Mouse (Mus musculus): ENCODE data around the gene Rnf103. TPM values are rescaled to one million over a fixed set of nuclear protein-coding genes. Genes with fewer than 3 reads are reported as not detected.

Gene Rnf103
- total RNA-seq, 2 experiments from 2014 or later: 48.6 to 52.3 TPM

Other genes starting within 250 kb of the Rnf103 start
- 10 to 100 TPM; 14.2 to 15.9 TPM for gene Krcc1, start 222.2 kb upstream of the Rnf103 start, total RNA-seq (2021)
- gene Smyd1, start 171.7 kb upstream of the Rnf103 start, total RNA-seq (2021): under 1 TPM; 0.16 to 0.70 TPM
- gene Cd8b1, start 171.1 kb upstream of the Rnf103 start, total RNA-seq (2021): not detected
- not detected for gene Cd8a, start 120.5 kb upstream of the Rnf103 start, total RNA-seq (2021)
- gene Rmnd5a, start 53.3 kb upstream of the Rnf103 start, total RNA-seq (2021): 100 to 1,000 TPM in 1 of 2 experiments, 10 to 100 TPM in 1; 99.0 to 106 TPM
- 100 to 1,000 TPM; 106 to 110 TPM for gene Chmp3, start 49.9 kb downstream of the Rnf103 start, total RNA-seq (2021)
- gene Kdm3a, start 139.1 kb downstream of the Rnf103 start, total RNA-seq (2021): 10 to 100 TPM; 50.1 to 53.4 TPM
- gene Reep1, start 213.7 kb downstream of the Rnf103 start, total RNA-seq (2021): 10 to 100 TPM; 84.9 to 85.6 TPM